Comparison of ENCODE assay signal across 15 mouse cellular contexts in the genomic region with DNA sequence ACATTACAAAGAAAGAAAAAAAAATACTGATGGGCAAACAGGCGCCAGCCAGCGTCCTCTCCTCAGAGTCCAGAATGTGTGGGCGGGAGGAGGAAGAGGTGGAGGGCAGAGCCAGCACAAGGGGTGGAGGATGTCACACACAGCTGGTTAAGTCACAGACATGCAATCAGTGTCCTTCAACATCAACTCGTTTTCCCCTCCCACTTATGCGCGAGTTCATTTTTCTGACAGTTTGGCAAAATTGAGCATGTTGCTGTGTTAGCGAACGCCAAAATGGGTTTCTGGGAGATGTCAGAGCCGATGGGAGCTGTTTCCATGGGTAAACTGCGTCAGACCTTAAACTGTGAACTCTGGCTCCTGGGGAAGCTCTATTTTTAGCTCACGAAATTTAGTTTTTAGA. TPM values are rescaled to one million over a fixed set of nuclear protein-coding genes. Genes with fewer than 3 reads are reported as not detected.
DNase-seq lines count a peak whose midpoint lies in the region; ATAC-seq and TF ChIP-seq lines count a peak whose summit lies in the region.
"Had no signal": no experiment of that assay in that cellular context is flagged by ENCODE, and none has a peak within 500 bp of the region (broad histone marks: within the 10 kb centered on the region; RNA-seq: fewer than 3 reads in every experiment).

No protein-coding gene starts in this region.

- no peaks in the 10 kb centered on the region for H3K36me3 ChIP-seq in forebrain, embryonic 14.5 days (ENCODE audit: control insufficient read depth, insufficient read depth, low read length)
- H3K36me3 ChIP-seq in forebrain, embryonic 10.5 days (replicated peaks): no peaks in the 10 kb centered on the region
- H3K36me3 ChIP-seq in midbrain, embryonic 16.5 days (ENCODE audit: control insufficient read depth, insufficient read depth, low read length): no peaks in the 10 kb centered on the region
- H3K36me3 ChIP-seq in midbrain, postnatal 0 days (ENCODE audit: insufficient read depth, low read length): no peaks in the 10 kb centered on the region
- no peaks in the 10 kb centered on the region for H3K36me3 ChIP-seq in intestine, embryonic 15.5 days
- H3K36me3 ChIP-seq: limb, embryonic 10.5 days; neural tube, embryonic 15.5 days had no signal

- TF ChIP-seq CTCF in midbrain, postnatal 0 days (IDR thresholded peaks at IDR 0.05): no peak

- no peak overlapping the region for H3K27ac ChIP-seq in forebrain, embryonic 14.5 days (ENCODE audit: low read depth, low read length)
- no peak overlapping the region for H3K27ac ChIP-seq in forebrain, embryonic 10.5 days
- H3K27ac ChIP-seq in midbrain, embryonic 16.5 days (ENCODE audit: low read length): no peak overlapping the region
- H3K27ac ChIP-seq in midbrain, postnatal 0 days (ENCODE audit: low read depth, low read length): no peak overlapping the region
- no peak overlapping the region for H3K27ac ChIP-seq in intestine, embryonic 15.5 days
- H3K27ac ChIP-seq: limb, embryonic 10.5 days; neural tube, embryonic 15.5 days had no signal

- no peak overlapping the region for H3K4me3 ChIP-seq in forebrain, embryonic 14.5 days (ENCODE audit: low read depth, low read length)
- H3K4me3 ChIP-seq in forebrain, embryonic 10.5 days: no peak overlapping the region
- no peak overlapping the region for H3K4me3 ChIP-seq in midbrain, embryonic 16.5 days (ENCODE audit: low read depth, low read length)
- H3K4me3 ChIP-seq in midbrain, postnatal 0 days (ENCODE audit: low read depth, low read length): no peak overlapping the region
- no peak overlapping the region for H3K4me3 ChIP-seq in intestine, embryonic 15.5 days (replicated peaks)
- H3K4me3 ChIP-seq: limb, embryonic 10.5 days; neural tube, embryonic 15.5 days had no signal

- H3K9ac ChIP-seq in forebrain, embryonic 14.5 days (ENCODE audit: low read length): no peak overlapping the region
- H3K9ac ChIP-seq in midbrain, embryonic 16.5 days (ENCODE audit: low read depth, low read length): no peak overlapping the region
- no peak overlapping the region for H3K9ac ChIP-seq in midbrain, postnatal 0 days (replicated peaks; ENCODE audit: low read length, poor library complexity, severe bottlenecking)
- H3K9ac ChIP-seq in intestine, embryonic 15.5 days: no peak overlapping the region
- H3K9ac ChIP-seq: neural tube, embryonic 15.5 days had no signal

- no peaks in the 10 kb centered on the region for H3K27me3 ChIP-seq in forebrain, embryonic 14.5 days (replicated peaks; ENCODE audit: control insufficient read depth, insufficient read depth, low read length)
- H3K27me3 ChIP-seq in forebrain, embryonic 10.5 days (ENCODE audit: poor library complexity, severe bottlenecking): no peaks in the 10 kb centered on the region
- no peaks in the 10 kb centered on the region for H3K27me3 ChIP-seq in midbrain, embryonic 16.5 days (ENCODE audit: control insufficient read depth, insufficient read depth, low read depth, low read length)
- H3K27me3 ChIP-seq in midbrain, postnatal 0 days (ENCODE audit: insufficient read depth, low read length): no peaks in the 10 kb centered on the region
- no peaks in the 10 kb centered on the region for H3K27me3 ChIP-seq in intestine, embryonic 15.5 days (replicated peaks)
- H3K27me3 ChIP-seq: neural tube, embryonic 15.5 days had no signal

- DNase-seq in forebrain, embryonic 14.5 days (ENCODE audit: low spot score): peak; percentile 24
- DNase-seq in forebrain, embryonic 10.5 days (ENCODE audit: extremely low spot score, low spot score): no peak
- DNase-seq in midbrain, postnatal 0 days (ENCODE audit: low spot score): no peak
- no peak for DNase-seq in layer of hippocampus, adult 9-10 months (ENCODE audit: low spot score)
- DNase-seq in testis, postnatal 14 days (ENCODE audit: low spot score): no peak
- no peak for DNase-seq in kidney, adult 11 months
- DNase-seq: right cerebral cortex, postnatal 14 days; thymus, postnatal 4 days had no signal

- no peak for ATAC-seq in forebrain, embryonic 14.5 days
- ATAC-seq in midbrain, embryonic 16.5 days: peak; percentile 36; the same call in 1 of the 2 replicates
- no peak for ATAC-seq in midbrain, postnatal 0 days (ENCODE audit: low FRiP score)
- ATAC-seq in intestine, embryonic 15.5 days: no peak
- ATAC-seq: activated CD4-positive, CD25-positive, alpha-beta regulatory T cell, adult 4 months had no signal

- WGBS in forebrain, embryonic 14.5 days: 79% methylated on average over 11 of the region's 11 CpGs
- WGBS in forebrain, embryonic 10.5 days: 88% methylated on average over 11 of the region's 11 CpGs
- WGBS in midbrain, embryonic 16.5 days: 79% methylated on average over 11 of the region's 11 CpGs
- WGBS in midbrain, postnatal 0 days: 82% methylated on average over 11 of the region's 11 CpGs
- 55% methylated on average over 11 of the region's 11 CpGs for whole genome bisulfite sequencing in intestine, embryonic 15.5 days

- no peaks in the 10 kb centered on the region for H3K9me3 ChIP-seq in forebrain, embryonic 14.5 days (replicated peaks; ENCODE audit: control insufficient read depth, low read length)
- no peaks in the 10 kb centered on the region for H3K9me3 ChIP-seq in forebrain, embryonic 10.5 days
- H3K9me3 ChIP-seq in midbrain, embryonic 16.5 days (replicated peaks; ENCODE audit: control insufficient read depth, low read length, poor library complexity, severe bottlenecking): no peaks in the 10 kb centered on the region
- no peaks in the 10 kb centered on the region for H3K9me3 ChIP-seq in midbrain, postnatal 0 days (ENCODE audit: low read length)
- H3K9me3 ChIP-seq in intestine, embryonic 15.5 days: no peaks in the 10 kb centered on the region
- H3K9me3 ChIP-seq: limb, embryonic 10.5 days; neural tube, embryonic 15.5 days had no signal

- no peaks in the 10 kb centered on the region for H3K4me1 ChIP-seq in forebrain, embryonic 14.5 days (ENCODE audit: control insufficient read depth, insufficient read depth, low read length)
- H3K4me1 ChIP-seq in forebrain, embryonic 10.5 days: no peaks in the 10 kb centered on the region
- H3K4me1 ChIP-seq in midbrain, embryonic 16.5 days (ENCODE audit: control insufficient read depth, insufficient read depth, low read length): no peaks in the 10 kb centered on the region; the same call in 1 of the 2 replicates
- H3K4me1 ChIP-seq in midbrain, postnatal 0 days (ENCODE audit: insufficient read depth, low read length): no peaks in the 10 kb centered on the region
- H3K4me1 ChIP-seq in intestine, embryonic 15.5 days (replicated peaks): no peaks in the 10 kb centered on the region
- H3K4me1 ChIP-seq: limb, embryonic 10.5 days had no signal

- H3K4me2 ChIP-seq in forebrain, embryonic 14.5 days (ENCODE audit: low read length): no peak overlapping the region
- H3K4me2 ChIP-seq in midbrain, embryonic 16.5 days (ENCODE audit: low read length): no peak overlapping the region
- H3K4me2 ChIP-seq in midbrain, postnatal 0 days (ENCODE audit: low read depth, low read length, poor library complexity, severe bottlenecking): no peak overlapping the region
- peak overlapping the region; percentile 16; the same call in 1 of the 2 replicates for H3K4me2 ChIP-seq in intestine, embryonic 15.5 days (replicated peaks)
- H3K4me2 ChIP-seq: neural tube, embryonic 15.5 days had no signal

RNA-seq across cellular contexts. Expression of gene Aox1, which starts 27.2 kb away (rescaled TPM):
- 0.08 and 0.19 TPM in 2 replicates for polyA plus RNA-seq in forebrain, embryonic 14.5 days (2014; fragmentation: Nextera tagmentation; extraction: Ambion mirVana)
- 0.02 and 0.07 TPM in 2 replicates for polyA plus RNA-seq in forebrain, embryonic 10.5 days (2016; fragmentation: Nextera tagmentation; extraction: Ambion mirVana)
- polyA plus RNA-seq in midbrain, embryonic 16.5 days (2015; fragmentation: Nextera tagmentation; extraction: Ambion mirVana): 0.11 and 0.18 TPM in 2 replicates
- 0.38 and 0.60 TPM in 2 replicates for total RNA-seq in midbrain, postnatal 0 days (2014; rRNA removed)
- 0.30 and 0.34 TPM in 2 replicates for polyA plus RNA-seq in midbrain, postnatal 0 days (2015; fragmentation: Nextera tagmentation; extraction: Ambion mirVana)
- polyA plus RNA-seq in intestine, embryonic 15.5 days (2015; fragmentation: Nextera tagmentation; extraction: Ambion mirVana): 0.08 and 0.13 TPM in 2 replicates
- total RNA-seq: common myeloid progenitor, adult 5-6 weeks had no signal
- polyA plus RNA-seq: activated CD4-positive, CD25-positive, alpha-beta regulatory T cell, adult 4 months had no signal

RNA-seq across cellular contexts. Expression of gene Kctd18, which starts 38.2 kb away (rescaled TPM):
- polyA plus RNA-seq in forebrain, embryonic 14.5 days (2014; fragmentation: Nextera tagmentation; extraction: Ambion mirVana): 22.1 and 22.6 TPM in 2 replicates
- 16.0 and 18.1 TPM in 2 replicates for polyA plus RNA-seq in forebrain, embryonic 10.5 days (2016; fragmentation: Nextera tagmentation; extraction: Ambion mirVana)
- polyA plus RNA-seq in midbrain, embryonic 16.5 days (2015; fragmentation: Nextera tagmentation; extraction: Ambion mirVana): 31.3 and 34.5 TPM in 2 replicates
- total RNA-seq in midbrain, postnatal 0 days (2014; rRNA removed): 40.7 and 52.3 TPM in 2 replicates
- 29.3 and 29.8 TPM in 2 replicates for polyA plus RNA-seq in midbrain, postnatal 0 days (2015; fragmentation: Nextera tagmentation; extraction: Ambion mirVana)
- 10.0 and 10.4 TPM in 2 replicates for polyA plus RNA-seq in intestine, embryonic 15.5 days (2015; fragmentation: Nextera tagmentation; extraction: Ambion mirVana)

RNA-seq across cellular contexts. Expression of gene Aox3, which starts 56.0 kb away (rescaled TPM):
- 0.11 and 0.35 TPM in 2 replicates for polyA plus RNA-seq in forebrain, embryonic 14.5 days (2014; fragmentation: Nextera tagmentation; extraction: Ambion mirVana)
- polyA plus RNA-seq in forebrain, embryonic 10.5 days (2016; fragmentation: Nextera tagmentation; extraction: Ambion mirVana): not detected in 2 replicates
- polyA plus RNA-seq in midbrain, embryonic 16.5 days (2015; fragmentation: Nextera tagmentation; extraction: Ambion mirVana): 0.23 and 0.53 TPM in 2 replicates
- total RNA-seq in midbrain, postnatal 0 days (2014; rRNA removed): 0.09 TPM in 1 of 2 replicates, not detected in the other
- polyA plus RNA-seq in midbrain, postnatal 0 days (2015; fragmentation: Nextera tagmentation; extraction: Ambion mirVana): 0.12 and 0.37 TPM in 2 replicates
- 0.52 and 0.82 TPM in 2 replicates for polyA plus RNA-seq in intestine, embryonic 15.5 days (2015; fragmentation: Nextera tagmentation; extraction: Ambion mirVana)
- total RNA-seq: common myeloid progenitor, adult 5-6 weeks; MEL had no signal
- polyA plus RNA-seq: activated CD4-positive, CD25-positive, alpha-beta regulatory T cell, adult 4 months had no signal
